Mouse (Mus musculus) testis, adult 2 months (tissue): ENCODE data around the gene Hsf5.

Experiments
- CTCF ChIP-seq: fragments of 200-500 bp; IDR thresholded peaks from 2 replicates; pipeline ENCODE4 v1.5.1; 2012; ENCODE audit warnings: low read depth, mild to moderate bottlenecking, inconsistent platforms, low read length, moderate library complexity; ENCODE audit not compliant: control insufficient read depth, insufficient read depth, insufficient replicate concordance
- POLR2A ChIP-seq: fragments of 200-500 bp; IDR thresholded peaks from 2 replicates; pipeline ENCODE4 v1.6.1; 2012; ENCODE audit warnings: low read depth, mild to moderate bottlenecking, inconsistent platforms, low read length, moderate library complexity; ENCODE audit not compliant: control insufficient read depth

- TF ChIP-seq POLR2A (no peak), CTCF (no peak)
Observed at GRCm38 (mm10) chr11:87580543-87581085, 36.4 kb upstream of the Hsf5 start.
